Mouse (Mus musculus): ENCODE results near the gene Olfr1286.

The Olfr1286 gene

DNA sequence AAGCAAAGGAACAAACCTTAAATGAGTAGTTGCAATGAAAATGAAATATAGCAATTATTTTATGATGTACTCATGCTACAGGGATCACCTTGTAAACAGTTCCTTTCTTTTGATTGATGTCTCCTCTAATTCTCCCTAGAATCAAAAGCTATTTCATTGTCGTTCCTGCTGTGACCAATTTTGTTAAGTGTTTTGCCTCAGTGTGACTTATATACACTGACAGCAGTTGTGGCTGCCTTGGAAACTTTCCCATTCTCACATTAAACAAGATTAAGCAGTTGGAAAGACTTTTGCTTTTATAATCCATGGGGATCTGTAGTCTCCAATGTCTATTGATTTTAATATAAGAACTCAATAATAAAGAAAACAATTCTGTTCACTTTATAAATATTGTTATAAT is at the start of gene Olfr1286:
Gene Olfr1286, minus strand, starts transcription at position 185 of the 400 bp plus-strand sequence.
- no peak for DNase-seq (ENCODE audit: low read depth)

DNA sequence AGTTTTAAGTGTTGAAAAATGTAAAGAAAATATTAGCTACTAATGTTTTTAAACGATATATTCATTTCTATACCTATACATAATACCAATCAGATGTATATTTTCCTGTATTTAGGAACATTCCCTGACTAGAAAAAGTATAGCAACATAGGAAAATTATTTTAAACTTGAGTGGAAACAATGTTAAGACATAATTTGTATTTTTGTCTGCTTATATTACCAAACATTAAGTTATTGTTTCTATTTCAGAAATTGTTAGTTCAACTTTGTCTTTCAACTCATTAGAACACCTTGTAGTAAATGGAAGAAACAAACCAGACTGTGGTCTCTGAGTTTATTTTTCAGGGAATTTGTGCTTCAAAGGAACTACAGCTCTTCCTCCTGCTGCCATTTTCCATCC is 25.9 kb upstream of the Olfr1286 start, which contains the start of gene Olfr1287:
Gene Olfr1287, plus strand, starts transcription at position 301 of the 400 bp plus-strand sequence.
- DNase-seq (ENCODE audit: low read depth): no peak

DNA sequence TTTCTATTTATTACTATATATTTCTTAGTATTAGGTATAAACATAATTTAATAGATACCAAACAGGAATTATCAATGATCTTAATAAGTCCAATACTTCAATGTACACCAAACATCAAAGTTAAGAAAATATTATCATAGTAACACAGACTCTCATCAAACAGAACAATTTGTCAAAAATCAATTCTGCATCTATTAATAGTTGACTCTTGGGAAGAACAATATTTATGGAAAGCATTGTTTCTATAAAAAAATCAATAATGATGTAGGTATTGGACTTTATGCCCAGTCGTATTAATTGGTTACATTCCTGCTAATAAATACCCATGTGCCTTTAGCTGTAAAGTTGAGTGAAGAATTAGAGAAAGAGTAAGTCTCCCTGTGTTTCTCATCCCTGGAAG is 47.7 kb downstream of the Olfr1286 start, which contains the start of gene Olfr1284:
Gene Olfr1284, plus strand, starts transcription at position 301 of the 400 bp plus-strand sequence.
- DNase-seq (ENCODE audit: low read depth): no peak
